Mouse (Mus musculus) G1E (cell line): ENCODE measurements around the gene Timm13.

Experiments used
- CTCF ChIP-seq: IDR thresholded peaks from 2 replicates; pipeline ENCODE4 v1.5.1; 2012; ENCODE audit warnings: low read depth, low read length, inconsistent platforms, mixed read lengths
- GATA2 ChIP-seq: IDR thresholded peaks from 2 replicates; pipeline ENCODE4 v1.6.1; 2012; ENCODE audit warnings: low read depth, low read length, inconsistent platforms, borderline replicate concordance

GRCm38 (mm10) chr10:80946684-80947437 is 46.1 kb upstream of the Timm13 start:
- peak; percentile 47 for TF ChIP-seq CTCF
- TF ChIP-seq GATA2 = no peak
